Mouse (Mus musculus) ES-E14 (cell line): ENCODE measurements at regions not wholly inside any gene's neighbourhood (a gene's known extent, or its start where the extent isn't known, plus 50 kb on each side); places are given as distances from the start of the nearest gene placed in this dataset.

ENCODE experiments used
- HCFC1 ChIP-seq: IDR thresholded peaks from 2 replicates; pipeline ENCODE4 v1.6.1; 2012; ENCODE audit warnings: low read length, inconsistent platforms, borderline replicate concordance; ENCODE audit not compliant: insufficient read depth
- MAFK ChIP-seq: IDR thresholded peaks from 2 replicates; pipeline ENCODE4 v1.6.1; 2014; ENCODE audit warnings: mild to moderate bottlenecking, low read depth, low read length, inconsistent platforms; ENCODE audit not compliant: insufficient read depth

- no peak for TF ChIP-seq MAFK
- TF ChIP-seq HCFC1, result no peak
Measured at GRCm38 (mm10) chr5:77469236-77469766, 61.5 kb upstream of the Igfbp7 start.
